Mouse (Mus musculus) adrenal gland, adult 2 months (tissue): ENCODE data around the gene Rasa2. TPM values are rescaled to one million over a fixed set of nuclear protein-coding genes. Genes with fewer than 3 reads are reported as not detected.
"Not testable (repeated sequence)": the region's sequence is repeated elsewhere in the genome, so short reads cannot be mapped to it uniquely, and the experiment has no call there.

ENCODE experiments used
- DNase-seq: peaks from one replicate; pipeline ENCODE4 v3.0.0; 2021
- polyA plus RNA-seq: library from polyadenylated mRNA; depleted of rRNA; stranded (reverse); fragments of >200 nt; gene quantifications from 2 replicates; pipeline ENCODE4 v1.2.3, GENCODE M21; 2012
- total RNA-seq, 2 experiments: library from RNA; stranded (reverse); gene quantifications; 2 replicates each; pipeline ENCODE4 v1.2.3; 2021

Rasa2 gene
- total and polyA plus RNA-seq, 3 experiments, result 0.63 to 12.5 (median 11.2) TPM

DNA sequence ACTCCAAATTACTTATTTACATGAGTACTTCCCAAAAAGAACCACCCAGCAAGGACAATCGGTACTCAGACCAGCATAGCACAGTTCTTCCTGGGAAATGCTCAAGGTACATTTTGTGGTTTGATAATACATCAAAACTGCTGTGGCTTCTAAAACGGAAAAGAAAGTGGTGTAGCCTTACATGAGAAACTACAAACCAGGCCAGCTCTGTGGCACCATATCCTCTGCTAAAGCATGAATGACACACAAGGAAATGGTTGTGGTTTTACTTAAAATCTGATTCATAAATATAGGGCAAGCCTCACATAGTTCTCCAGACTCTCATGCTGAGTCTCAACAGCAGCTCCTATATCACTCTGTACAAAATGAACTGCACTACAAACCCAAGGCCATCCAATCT, 48.3 kb downstream of the Rasa2 start:
- DNase-seq, result no peak

DNA sequence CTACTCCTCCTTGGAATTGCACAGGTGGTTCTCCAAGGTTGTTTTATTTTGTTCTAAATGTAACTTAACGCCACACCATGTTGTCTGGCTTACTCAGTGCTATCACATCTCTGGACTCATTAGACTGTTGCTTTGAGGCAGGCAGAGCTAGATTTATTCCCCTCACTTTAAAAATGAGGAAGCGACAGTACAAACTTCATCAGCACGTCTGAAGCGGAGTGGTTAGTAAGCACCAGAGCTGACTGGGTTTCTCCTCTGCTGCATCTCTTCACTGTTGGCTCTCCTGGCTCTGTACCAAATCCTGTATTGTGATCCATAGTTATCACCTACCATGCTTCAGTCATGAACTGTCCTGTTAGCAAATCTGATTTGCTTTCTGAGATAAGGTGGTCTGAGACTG, 53.2 kb downstream of the Rasa2 start:
- no peak for DNase-seq

DNA sequence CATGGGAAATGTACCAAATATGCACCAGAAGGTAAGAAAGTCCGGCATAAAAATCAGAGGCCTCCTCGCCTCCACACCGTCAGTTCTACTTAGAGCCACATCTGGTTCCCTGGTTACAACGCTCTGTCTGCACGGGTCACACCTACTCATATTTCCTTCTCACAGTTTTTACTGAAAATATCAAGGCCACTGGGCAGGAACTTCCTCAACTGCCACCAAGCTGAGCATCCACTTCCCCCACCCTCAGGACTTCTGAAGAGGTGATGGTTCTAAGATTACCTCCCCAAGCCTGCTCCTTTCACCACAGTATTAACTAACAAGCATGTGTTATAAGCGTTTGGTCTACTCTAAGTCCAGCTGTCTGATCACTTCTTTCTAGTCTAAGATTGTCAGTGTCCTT, 53.7 kb downstream of the Rasa2 start:
- no peak for DNase-seq

DNA sequence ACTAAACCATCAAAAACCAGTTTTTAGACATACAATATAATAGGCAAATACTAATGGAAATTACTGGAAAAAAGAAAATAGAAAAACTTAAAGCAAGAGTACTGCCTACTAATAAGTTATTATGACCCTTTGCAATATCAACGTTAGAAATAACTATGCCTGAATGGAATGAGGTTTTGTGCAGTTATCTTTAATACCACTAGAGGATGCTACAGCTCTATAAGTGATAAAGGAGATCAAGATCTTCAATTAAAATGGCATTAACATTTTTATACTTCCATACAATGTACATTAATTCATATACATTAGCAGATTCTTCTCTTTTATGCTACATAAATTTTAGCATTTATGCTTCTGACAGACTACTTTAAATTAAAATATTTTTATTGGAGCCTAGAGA, 58.2 kb downstream of the Rasa2 start:
- no peak for DNase-seq

DNA sequence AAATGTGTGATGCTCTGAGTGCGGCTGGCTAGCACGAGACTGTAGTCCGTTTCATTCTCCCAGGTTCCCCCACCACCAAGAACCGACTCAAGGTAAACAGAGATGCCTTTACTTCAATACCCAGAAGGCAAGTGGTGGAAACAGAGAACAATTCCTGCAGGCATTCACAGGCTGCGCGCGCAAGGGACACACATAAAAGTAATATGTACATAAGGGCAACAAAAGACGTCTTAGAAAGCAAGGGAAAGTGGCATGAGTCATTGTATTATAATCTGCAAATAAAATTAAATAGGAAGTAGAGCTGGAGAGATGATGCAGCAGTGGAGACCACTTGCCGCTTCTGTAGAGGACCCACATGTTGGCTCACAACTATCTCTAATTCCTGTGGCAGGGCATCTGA, 58.7 kb downstream of the Rasa2 start:
- DNase-seq, result no peak

DNA sequence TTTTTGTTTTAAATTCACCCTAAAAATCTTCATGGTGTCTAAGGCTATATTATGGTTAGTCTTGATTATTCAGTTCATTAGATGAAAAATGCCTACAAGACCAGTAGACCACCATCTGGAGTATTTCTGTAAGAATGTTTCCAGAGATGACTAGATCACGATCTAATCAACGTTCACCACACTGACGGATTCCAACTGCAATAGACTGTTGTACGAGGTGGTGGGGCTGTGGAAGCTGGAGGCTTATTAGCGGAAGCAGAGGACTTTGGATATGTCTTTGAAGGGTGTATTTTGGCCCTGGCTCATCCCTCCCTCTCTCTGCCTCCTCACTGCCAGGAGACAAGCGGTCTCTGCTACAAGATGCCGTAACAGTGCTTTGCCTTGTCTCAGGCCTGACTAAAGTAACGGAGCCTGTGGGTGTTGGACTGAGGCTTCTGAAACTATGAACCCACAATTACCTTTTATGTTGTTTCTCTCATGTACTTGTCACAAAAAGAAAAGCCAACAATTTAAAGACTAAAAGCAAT, 64.9 kb downstream of the Rasa2 start:
- DNase-seq, result no peak

DNA sequence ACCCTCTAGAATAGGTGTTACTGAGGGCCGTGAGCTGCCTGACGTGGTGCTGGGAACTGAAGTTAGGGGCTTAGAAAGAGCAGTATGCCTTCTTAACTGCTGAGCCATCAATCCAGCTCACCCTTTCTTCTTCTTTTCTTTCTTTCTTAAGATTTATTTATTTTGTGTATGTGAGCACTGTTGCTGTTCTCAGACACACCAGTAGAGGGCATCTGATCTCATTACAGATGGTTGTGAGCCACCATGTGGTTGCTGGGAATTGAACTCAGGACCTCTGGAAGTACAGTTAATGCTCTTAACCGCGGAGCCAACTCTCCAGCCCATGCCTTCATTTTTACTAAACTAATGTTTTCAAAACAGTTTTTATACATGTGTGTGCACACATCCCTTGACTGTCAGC, 67.9 kb downstream of the Rasa2 start:
- no peak for DNase-seq

DNA sequence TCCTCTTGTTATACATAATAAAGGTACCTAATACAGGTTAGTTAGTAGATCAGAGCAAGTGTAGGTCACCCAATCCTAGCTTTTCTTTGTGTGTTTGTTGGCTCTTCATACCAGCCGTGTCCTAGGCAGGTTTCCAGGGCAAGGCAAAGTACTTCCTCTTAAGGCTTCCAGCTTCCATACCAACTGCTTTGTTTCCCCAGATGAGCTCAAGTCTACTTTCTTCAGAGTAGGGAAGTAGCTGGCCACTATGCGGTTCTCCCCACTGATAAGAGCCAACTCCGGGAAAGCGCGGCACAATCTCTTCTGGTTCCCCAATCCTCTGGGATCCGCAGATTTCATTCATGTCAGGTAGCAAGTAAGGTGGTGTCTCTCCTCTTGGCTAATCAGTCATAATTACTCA, 72.3 kb downstream of the Rasa2 start:
- no peak for DNase-seq

DNA sequence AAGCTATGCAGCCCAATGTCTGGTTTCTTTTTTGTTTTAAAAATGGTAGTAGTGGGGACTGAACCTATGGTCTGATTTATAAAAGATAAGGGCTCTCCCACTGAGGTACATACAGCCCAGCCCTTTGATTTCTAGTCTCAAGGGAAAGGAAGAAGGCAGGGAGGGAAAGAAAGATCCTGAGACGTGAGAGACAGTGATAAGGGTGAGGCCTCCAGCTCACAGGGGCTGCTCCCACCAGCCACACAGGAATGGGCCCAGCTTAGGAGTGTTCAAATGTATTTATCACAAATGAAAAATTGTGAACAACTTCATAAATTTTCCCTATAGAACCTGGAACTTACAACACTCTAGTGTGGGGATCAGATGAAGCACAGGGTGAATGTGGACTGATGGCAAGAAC, 72.8 kb downstream of the Rasa2 start:
- DNase-seq, result no peak

DNA sequence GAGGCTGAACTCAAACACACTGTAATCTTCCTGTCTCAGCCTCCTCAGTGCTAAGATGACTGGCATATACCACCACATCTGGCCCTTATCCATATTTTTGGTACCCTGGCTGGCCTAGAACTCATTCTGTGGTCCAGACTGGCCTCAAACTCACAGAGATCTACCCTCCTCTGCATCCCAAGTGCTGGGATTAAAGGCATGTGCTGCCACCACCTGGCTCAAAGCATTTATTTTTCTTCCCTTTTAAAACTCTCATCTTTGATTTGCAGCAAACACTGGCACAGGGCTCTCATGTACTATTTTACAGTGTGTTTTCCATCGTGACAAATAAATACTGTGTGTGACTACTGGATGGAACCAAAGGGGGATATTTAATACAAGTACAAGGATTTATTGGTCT, 77.3 kb downstream of the Rasa2 start:
- no peak for DNase-seq

DNA sequence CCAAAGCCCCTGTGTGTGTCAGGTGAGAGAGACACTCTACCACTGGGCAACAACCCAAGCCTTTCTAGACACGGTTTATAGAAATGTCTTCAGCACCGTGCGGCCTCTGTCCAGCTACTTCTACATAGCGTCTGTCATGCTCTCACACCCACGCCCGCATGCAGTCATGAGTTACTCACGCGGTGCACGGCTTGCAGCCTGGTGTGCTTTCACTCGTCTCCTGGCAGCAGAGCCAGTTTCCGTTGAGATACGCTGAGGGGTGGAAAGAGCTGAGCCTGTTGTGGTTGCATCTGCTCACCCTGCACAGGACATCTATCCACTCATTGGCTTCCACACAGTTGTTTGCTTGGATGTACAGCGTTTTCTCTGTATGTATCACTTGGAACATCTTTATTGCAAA, 86.0 kb downstream of the Rasa2 start:
- no peak for DNase-seq

DNA sequence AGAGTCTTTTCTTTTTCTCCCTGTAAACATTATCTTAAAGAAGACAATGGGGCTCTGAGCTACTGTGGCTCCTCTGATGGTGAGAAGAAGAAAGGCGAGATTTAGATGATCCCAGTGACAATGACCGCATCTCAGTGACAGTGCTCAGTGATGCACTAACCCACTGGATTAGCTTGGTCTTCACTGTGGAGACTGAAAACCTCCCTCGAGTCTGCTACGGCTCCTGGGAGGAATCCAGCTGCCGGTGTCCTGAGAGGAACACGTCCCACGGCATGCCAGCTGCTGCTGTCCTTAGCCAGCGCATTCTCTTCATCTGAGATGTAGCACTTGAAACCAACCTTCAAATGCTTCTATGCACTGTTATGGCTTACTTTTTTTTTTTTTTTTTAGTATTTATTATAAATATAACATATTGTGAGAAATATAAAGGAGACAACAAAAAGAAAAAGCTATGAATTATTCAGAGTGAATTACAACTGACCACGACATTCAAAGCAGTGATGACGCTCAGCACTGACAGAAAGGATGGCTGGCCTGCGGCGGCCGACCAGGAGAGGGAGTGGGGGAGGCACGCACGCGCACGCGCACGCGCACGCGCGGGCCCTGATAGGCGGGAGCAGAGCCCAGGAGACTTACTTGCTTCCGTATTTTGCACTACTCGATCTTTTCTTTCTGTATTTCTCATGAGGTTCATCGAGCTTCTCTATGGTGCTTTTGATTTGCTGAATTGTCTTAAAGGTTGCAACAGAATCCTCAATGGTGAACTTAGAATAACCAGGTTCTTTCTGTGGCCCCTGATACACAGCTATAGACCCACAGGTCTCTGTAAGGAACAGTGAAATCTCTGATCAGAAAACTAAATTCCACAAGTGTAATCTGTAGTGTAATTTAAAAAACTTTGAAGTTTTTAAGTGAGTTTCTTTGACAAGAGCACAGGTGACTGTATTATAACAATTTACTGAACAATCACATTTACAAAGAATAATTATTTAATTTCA, 87.5 kb downstream of the Rasa2 start:
- DNase-seq, result peak; percentile 81

DNA sequence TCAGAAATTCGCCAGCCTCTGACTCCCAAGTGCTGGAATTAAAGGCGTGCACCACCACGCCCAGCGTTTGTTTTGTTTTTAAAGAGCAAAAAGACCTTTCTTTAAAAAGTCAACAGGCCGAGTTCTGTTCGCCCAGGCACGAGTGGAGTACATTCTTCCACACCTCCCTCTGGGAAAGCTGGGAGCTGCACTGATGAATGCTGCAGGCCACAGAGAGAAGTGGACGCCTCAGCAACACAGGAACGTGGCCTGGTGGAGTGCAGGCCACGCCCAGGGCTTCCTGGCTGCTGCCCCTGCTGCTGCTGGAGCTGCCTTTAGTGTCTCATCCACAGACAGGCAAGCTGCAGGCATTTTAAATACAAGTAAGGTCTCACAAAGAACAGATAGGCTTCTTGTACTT, 92.5 kb downstream of the Rasa2 start:
- no peak for DNase-seq

DNA sequence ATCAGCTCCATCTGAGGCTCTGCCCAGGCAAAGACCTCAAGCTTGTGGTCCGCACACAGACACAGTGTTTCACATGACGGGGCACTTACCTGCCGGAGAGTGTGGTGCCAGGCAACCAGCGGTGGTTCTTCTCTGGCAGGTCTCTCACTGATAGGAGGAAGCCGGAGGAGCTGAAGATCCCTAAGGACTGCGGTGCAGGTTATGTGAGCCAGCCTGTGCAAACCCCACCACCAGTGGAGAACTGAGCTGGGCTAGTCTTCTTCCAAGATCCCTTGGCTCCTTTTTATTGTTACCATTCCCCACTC, 93.8 kb downstream of the Rasa2 start:
- DNase-seq, result no peak

DNA sequence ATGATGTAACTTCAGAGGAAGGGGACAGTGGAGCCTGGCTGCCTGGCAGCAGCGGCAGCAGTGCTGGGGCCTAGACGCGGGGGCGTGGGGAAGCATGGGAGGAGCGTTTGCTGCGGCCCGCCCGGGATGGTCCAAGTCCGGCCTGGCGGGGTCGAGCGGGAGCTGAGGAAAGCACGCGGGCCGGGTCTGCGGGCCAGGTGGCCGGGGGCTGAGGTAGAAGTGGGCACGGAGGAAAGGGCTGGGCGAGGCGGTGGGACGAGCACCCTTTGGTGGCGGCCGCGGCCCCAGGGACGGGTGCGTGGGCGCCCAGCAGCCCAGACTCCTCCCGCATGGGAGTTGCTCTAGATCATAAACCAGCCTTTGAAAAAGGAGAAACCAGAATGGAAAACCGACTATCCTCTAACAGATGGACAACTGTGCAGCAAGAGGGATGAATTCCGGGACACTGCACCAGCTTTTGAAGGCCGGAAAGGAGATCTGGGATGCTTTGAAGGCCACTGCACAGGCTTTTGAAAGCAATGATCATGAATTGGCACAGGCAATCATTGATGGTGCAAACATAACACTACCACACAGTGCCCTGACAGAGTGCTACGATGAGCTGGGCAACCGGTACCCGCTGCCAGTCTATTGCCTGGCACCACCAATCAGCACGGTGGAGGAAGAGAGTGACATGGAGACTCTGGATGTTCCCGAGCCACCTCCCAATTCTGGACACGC, 94.4 kb downstream of the Rasa2 start:
- peak; percentile 64 for DNase-seq

DNA sequence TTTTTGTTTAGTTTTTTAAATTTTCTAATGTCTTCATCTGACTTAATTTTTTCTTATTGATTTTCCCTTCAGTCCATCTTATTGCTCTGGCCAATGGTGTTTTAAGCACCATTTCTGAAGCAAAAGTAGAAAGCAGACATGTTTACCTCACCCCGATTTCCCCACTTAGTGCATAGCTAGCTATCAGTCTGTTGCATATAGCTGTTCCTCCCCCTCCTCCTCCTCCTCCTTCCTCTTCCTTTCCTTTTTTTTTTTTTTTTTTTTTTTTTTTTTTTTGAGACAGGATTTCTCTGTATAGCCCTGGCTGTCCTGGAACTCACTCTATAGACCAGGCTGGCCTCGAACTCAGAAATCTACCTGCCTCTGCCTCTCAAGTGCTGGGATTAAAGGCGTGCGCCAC, 95.3 kb downstream of the Rasa2 start:
- not testable (repeated sequence) for DNase-seq

DNA sequence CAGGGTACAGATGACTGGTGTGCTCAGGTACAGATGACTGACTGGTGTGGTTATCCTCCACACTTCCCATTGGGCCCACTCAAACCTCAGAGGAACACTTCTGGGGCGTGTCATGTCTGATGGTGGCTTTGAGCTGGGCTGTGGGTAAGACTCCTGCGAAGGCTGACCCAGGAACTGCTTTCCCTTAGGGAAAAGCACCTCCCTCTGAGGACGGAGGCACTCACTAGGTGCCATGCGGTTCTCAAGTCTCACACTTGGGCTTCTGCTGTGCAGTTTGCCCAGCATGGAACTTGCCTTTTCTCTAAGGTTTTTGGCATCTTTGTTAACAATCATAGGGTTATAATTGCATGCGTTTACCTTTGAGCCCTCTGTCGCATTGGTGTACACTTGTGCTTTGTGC, 96.0 kb downstream of the Rasa2 start:
- DNase-seq, result no peak

DNA sequence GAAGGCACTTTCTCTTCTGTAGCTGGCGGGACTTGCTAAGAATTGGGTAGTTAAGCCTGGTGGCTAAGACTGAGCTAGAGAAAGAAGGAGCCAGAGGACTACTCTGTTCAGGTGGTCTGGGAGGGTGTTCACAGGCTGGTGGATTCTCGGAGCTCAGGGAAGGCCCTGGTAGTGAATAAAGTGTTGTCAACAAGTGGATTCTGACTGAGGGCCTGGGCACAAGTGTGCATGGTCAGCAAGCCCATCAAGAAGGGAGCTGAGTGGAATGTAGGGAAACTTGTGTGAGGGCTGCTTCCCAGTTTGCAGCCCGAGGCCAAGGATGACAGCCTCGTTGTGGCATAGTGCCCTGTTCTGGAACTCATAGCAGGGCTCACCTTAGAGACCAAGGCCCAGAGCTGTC, 97.2 kb downstream of the Rasa2 start:
- no peak for DNase-seq

DNA sequence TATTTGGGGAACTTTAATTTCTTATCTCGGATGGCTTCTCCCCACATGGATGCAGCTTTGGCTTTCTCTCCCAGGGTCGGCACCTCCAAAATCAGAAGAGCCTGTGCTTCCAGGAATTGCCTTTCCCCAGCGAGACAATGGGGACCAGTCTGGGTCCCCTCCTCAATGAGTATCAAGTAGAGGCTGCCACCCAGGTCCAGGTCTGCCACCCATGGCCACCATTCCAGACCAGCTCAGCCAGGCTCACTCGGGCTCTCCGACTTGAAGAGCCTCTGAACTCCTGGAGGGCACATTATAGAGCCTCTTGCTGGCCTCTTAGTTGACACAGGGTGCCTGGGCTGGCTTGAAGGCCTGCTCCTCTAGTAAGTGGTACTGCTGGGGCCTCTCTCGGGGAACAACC, 97.9 kb downstream of the Rasa2 start:
- no peak for DNase-seq

DNA sequence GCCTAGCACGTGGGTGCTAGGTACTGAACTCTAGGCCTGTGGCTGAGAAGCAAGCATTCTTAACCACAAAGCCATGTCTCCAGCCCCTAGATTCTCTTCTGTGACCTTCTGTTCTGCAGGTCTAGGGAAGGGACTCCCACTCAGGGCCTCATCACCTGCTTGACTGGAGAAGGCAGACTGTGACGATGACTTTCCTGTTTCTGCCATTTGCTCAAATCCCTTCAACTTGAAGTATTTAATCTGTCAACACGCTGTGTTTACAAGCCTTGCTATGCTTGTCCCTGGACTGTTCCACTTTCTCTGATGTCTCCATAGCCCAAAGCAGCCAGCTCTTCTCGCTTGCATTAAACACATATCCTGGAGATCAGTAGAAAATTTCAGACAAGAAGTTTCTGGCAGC, 98.9 kb downstream of the Rasa2 start:
- no peak for DNase-seq

DNA sequence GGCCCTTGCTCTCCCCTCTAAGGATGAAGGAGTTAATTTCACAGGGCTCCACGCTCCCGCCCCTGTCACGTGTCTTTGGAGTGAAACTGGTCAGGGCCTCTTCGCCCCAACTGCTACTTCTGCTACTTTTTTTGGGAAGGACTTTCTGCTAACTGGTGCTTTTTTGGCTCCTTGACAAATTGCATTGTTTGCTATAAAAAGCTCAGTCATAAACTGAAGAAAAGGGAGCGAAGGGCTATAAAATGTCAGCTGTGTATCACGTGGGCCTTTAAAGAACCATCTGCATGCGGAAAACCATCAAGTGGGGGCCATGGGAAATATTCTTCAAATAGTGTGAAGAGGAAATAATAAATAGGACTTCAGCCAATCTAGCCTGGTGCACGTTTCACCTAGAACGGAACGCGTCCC, 100.7 kb downstream of the Rasa2 start:
- peak; percentile 38 for DNase-seq

DNA sequence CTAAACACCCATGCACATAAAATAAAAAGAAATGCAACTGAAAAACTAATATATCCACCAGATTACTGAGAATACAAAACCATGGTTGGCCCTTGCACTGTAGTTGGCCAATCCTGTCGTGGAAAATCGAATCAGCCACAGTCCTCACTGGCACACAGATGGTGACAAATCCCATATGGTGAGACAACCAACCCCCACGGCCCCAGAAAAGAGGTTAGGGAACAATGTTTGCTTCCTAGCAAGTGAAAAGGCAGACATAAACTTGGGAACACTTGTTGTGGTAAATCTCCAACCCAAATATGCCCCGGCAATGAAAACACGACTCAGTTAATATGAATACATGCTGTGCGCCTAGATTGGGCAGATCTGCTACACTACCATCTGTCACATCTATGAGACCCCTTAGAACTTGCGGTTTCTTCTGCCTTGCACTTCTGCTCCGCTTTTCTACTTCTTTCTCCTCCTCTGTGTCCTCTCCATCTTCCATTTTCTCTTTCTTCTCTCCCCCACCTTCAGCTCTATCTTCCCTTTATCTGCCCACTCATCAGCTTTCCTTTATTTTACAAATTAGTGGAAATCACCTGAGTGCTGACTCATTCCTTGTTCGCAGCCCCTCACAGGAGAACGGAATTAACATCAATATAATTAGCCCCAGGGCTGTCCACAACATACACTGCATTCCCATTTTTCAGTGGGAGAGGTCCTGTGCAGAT, 101.3 kb downstream of the Rasa2 start:
- DNase-seq, result no peak

DNA sequence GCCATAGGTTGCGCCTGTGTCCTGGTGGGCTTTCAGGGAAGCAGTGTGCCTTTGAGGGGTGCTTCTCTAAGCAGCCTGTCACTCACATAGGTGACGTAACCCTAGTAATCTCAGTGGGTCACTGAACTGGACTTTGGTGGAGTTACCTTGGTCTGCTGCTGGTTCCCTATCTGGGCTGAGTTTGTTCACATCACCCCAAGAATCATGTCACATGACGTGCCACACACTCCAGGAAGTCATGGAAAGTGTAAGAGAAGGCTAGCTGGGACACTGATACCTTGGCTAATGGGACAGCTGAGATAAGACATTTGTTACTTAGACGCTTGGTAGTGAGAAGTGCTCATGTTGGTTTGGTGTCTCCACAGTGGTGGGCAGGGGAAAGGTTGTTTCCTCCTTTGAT, 105.4 kb downstream of the Rasa2 start:
- DNase-seq, result no peak
